Mouse (Mus musculus): ENCODE measurements around the gene Sp100.

DNA sequence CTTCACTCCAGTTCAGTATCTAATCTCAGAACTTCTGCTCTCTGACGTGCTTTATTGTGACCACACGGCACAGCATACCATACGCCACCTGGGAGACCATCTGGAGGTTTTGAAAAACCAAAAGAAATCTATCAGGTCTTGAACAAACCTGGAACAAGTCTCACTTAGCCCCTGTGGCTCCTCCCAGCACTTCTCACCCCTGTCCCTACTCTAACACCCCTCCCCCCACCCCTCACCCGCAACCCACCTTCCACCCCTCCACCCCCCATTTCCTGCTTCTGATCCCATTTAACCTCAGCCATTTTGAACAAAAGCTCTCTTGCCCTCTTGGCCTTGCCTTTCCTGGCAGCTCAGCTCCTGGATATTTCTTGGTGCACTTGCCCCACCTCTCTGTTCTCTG, 30.4 kb downstream of the Sp100 start:
- TF ChIP-seq CTCF (conservative IDR thresholded peaks at IDR 0.05; ENCODE audit: insufficient read depth, insufficient read length, low read depth, low read length) (no peak), POLR2A (IDR thresholded peaks at IDR 0.05; ENCODE audit: low read depth, low read length) (no peak)

Data from kidney, adult 2 months (tissue).